Mouse (Mus musculus) forebrain, postnatal 0 days (tissue): ENCODE measurements around the gene Fam20c. TPM values are rescaled to one million over a fixed set of nuclear protein-coding genes. Genes with fewer than 3 reads are reported as not detected.

Experiments used
- ATAC-seq: fragments of 200-750 bp; cut with Nextera tagmentation; 2 replicates; pipeline ENCODE4 v1.8.0; 2017; ENCODE audit warnings: mild to moderate bottlenecking, moderate library complexity
- DNase-seq: peaks from one replicate; pipeline ENCODE4 v3.0.0-alpha.2; 2015
- H3K27ac ChIP-seq: fragments of 300-500 bp; sonication (generic); 2 replicates; pipeline ENCODE4 v1.5.1; 2014; ENCODE audit warnings: low read depth, mild to moderate bottlenecking, antibody characterized with exemption, low read length, moderate library complexity, mixed read lengths
- H3K27me3 ChIP-seq: fragments of 300-500 bp; sonication (generic); 2 replicates; pipeline ENCODE4 v1.6.1; 2014; ENCODE audit warnings: mild to moderate bottlenecking, low read length, mixed read lengths; ENCODE audit not compliant: insufficient read depth
- H3K36me3 ChIP-seq: fragments of 300-500 bp; sonication (generic); 2 replicates; pipeline ENCODE4 v1.6.1; 2014; ENCODE audit warnings: mild to moderate bottlenecking, moderate library complexity; ENCODE audit not compliant: insufficient read depth
- H3K4me1 ChIP-seq: fragments of 300-500 bp; sonication (generic); 2 replicates; pipeline ENCODE4 v1.6.1; 2014; ENCODE audit warnings: antibody characterized with exemption; ENCODE audit not compliant: insufficient read depth
- H3K4me2 ChIP-seq: fragments of 300-500 bp; sonication (generic); 2 replicates; pipeline ENCODE4 v1.6.1; 2014; ENCODE audit warnings: low read depth, mild to moderate bottlenecking, moderate library complexity
- H3K4me3 ChIP-seq: fragments of 300-500 bp; sonication (generic); 2 replicates; pipeline ENCODE4 v1.5.1; 2014; ENCODE audit warnings: low read depth, low read length, mixed read lengths
- H3K9ac ChIP-seq: fragments of 300-500 bp; sonication (generic); 2 replicates; pipeline ENCODE4 v1.6.1; 2014; ENCODE audit warnings: mild to moderate bottlenecking
- H3K9me3 ChIP-seq: fragments of 300-500 bp; sonication (generic); 2 replicates; pipeline ENCODE4 v1.6.1; 2016; ENCODE audit warnings: low read length
- CTCF ChIP-seq: sonication (generic); IDR thresholded peaks from 2 replicates; pipeline ENCODE4 v1.5.1; 2016; ENCODE audit warnings: antibody characterized with exemption, control low read depth, low read depth
- WGBS: fragments of 180-500 bp; shearing (Covaris S2); extraction: QIAGEN DNeasy Blood & Tissue Kit; methylation state at CpG from one replicate; pipeline ENCODE4 v1.1.7; 2014; 5-methylcytosine and 5-hydroxymethylcytosine counted together
- polyA plus RNA-seq: library from polyadenylated mRNA; unstranded; fragments of >200 nt; fragmentation: Nextera tagmentation; extraction: Ambion mirVana; gene quantifications from 2 replicates; pipeline ENCODE4 v1.2.1, GENCODE M21; 2015
- total RNA-seq: library from RNA; depleted of rRNA; stranded (reverse); fragments of >200 nt; gene quantifications from 2 replicates; pipeline ENCODE4 v1.2.3, GENCODE M21; 2014

Fam20c gene
- total and polyA plus RNA-seq, 2 experiments from 2014 or later: 50.0 to 81.7 TPM

DNA sequence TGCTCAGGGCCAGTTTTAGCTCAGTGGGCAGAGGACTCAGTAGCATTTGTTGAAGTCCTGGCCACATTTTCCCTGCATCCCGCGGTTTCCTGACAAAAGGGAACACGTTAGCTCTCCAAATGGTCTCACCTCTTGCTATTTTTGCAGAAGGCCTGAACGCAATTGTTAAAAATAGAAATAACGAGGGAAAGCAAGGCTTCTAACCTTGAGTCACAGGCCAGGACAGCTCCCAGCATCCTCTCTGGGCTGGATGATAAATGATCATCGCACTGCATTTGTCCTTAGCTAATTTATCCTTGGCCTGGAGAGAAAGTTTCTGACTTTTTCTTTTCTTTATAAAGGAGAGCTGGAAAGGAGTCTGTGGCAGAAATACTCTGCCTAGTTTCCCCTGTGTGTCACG lies 29.2 kb upstream of the Fam20c start:
- DNase-seq (no peak), ATAC-seq (no peak)
- no peak overlapping the region for H3K4me2 ChIP-seq
- no peaks in the 10 kb centered on the region for H3K4me1 ChIP-seq
- H3K9ac ChIP-seq: no peak overlapping the region
- no peak overlapping the region for H3K27ac ChIP-seq
- no peaks in the 10 kb centered on the region for H3K27me3 ChIP-seq
- no peaks in the 10 kb centered on the region for H3K36me3 ChIP-seq
- no peaks in the 10 kb centered on the region for H3K9me3 ChIP-seq
- 54% methylated on average over 7 of the region's 7 CpGs for WGBS
- no peak overlapping the region for H3K4me3 ChIP-seq
- TF ChIP-seq CTCF: no peak

- no peaks in the 10 kb centered on the region for H3K4me1 ChIP-seq
- H3K27me3 ChIP-seq: no peaks in the 10 kb centered on the region
- H3K27ac ChIP-seq: no peak overlapping the region
- TF ChIP-seq CTCF: no peak
- H3K4me3 ChIP-seq: no peak overlapping the region
- no peak overlapping the region for H3K9ac ChIP-seq
- H3K36me3 ChIP-seq: no peaks in the 10 kb centered on the region
- H3K9me3 ChIP-seq: no peaks in the 10 kb centered on the region
- no peak overlapping the region for H3K4me2 ChIP-seq
- WGBS: 88% methylated on average over 5 of the region's 5 CpGs
- DNase-seq (no peak), ATAC-seq (no peak)
These were observed 23.5 kb upstream of the Fam20c start for GRCm38 (mm10) chr5:138730863-138731262.

DNA sequence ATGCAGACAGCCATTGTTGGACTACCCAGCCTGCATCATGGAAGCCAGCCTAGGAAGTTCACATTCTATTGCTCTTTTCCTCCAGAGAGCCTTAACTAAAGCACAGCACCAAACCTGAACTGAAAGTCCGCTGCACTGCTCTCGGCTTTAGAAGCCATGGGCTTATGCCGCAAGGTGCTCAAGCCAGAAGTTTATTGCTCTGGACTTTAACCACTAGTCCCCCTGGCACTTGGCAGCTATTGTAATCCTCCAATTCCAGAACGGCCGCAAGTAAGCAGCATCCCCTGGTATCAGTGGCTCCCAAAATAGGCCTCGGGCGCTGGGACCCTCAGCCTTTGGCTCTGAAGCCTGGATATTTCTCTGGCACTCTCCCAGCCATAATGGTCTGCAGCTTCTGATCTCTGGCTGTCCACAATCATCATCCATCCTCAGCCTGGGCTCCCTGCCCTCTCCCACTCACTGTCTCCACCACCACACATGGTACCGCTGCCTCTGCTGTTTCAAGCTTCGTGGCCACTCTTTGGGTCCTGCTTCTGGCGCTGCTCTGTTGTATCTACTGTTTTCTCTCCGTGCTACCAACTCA lies 20.9 kb upstream of the Fam20c start:
- no peaks in the 10 kb centered on the region for H3K9me3 ChIP-seq
- no peaks in the 10 kb centered on the region for H3K27me3 ChIP-seq
- H3K9ac ChIP-seq: no peak overlapping the region
- no peak overlapping the region for H3K4me2 ChIP-seq
- DNase-seq (no peak), ATAC-seq (no peak)
- no peak overlapping the region for H3K27ac ChIP-seq
- H3K4me3 ChIP-seq: no peak overlapping the region
- no peak for TF ChIP-seq CTCF
- H3K36me3 ChIP-seq: no peaks in the 10 kb centered on the region
- no peaks in the 10 kb centered on the region for H3K4me1 ChIP-seq
- whole genome bisulfite sequencing: 92% methylated on average over 11 of the region's 11 CpGs

- Histone ChIP-seq H3K36me3 (no peaks in the 10 kb centered on the region), H3K9ac (no peak overlapping the region), H3K4me2 (no peak overlapping the region), H3K4me1 (no peaks in the 10 kb centered on the region), H3K27me3 (no peaks in the 10 kb centered on the region), H3K27ac (no peak overlapping the region), H3K4me3 (no peak overlapping the region), H3K9me3 (no peaks in the 10 kb centered on the region)
- no peak for TF ChIP-seq CTCF
- 89% methylated on average over 18 of the region's 18 CpGs for WGBS
- DNase-seq: no peak
- no peak for ATAC-seq
These were observed 20.3 kb upstream of the Fam20c start for GRCm38 (mm10) chr5:138734018-138734417.

GRCm38 (mm10) chr5:138735201-138735757 lies 19.0 kb upstream of the Fam20c start:
- no peak overlapping the region for H3K4me2 ChIP-seq
- no peak for DNase-seq
- no peak for ATAC-seq
- H3K9me3 ChIP-seq: 0 out of 2 replicates have a peak, but pooled peaks cover 4% of the 10 kb centered on the region
- no peaks in the 10 kb centered on the region for H3K4me1 ChIP-seq
- no peaks in the 10 kb centered on the region for H3K36me3 ChIP-seq
- 79% methylated on average over 8 of the region's 8 CpGs for WGBS
- H3K9ac ChIP-seq: no peak overlapping the region
- TF ChIP-seq CTCF: no peak
- H3K4me3 ChIP-seq: no peak overlapping the region
- H3K27ac ChIP-seq: no peak overlapping the region
- H3K27me3 ChIP-seq: no peaks in the 10 kb centered on the region

- no peak overlapping the region for H3K4me2 ChIP-seq
- TF ChIP-seq CTCF: no peak
- WGBS: 72% methylated on average over 3 of the region's 3 CpGs
These were observed 14.2 kb upstream of the Fam20c start for GRCm38 (mm10) chr5:138740150-138740549.

GRCm38 (mm10) chr5:138741516-138741915 lies 12.8 kb upstream of the Fam20c start:
- H3K27me3 ChIP-seq: no peaks in the 10 kb centered on the region
- TF ChIP-seq CTCF: no peak
- H3K4me3 ChIP-seq: no peak overlapping the region
- 0 out of 2 replicates have a peak, but pooled peaks cover 4% of the 10 kb centered on the region for H3K9me3 ChIP-seq
- no peak for DNase-seq
- H3K4me1 ChIP-seq: no peaks in the 10 kb centered on the region
- H3K27ac ChIP-seq: no peak overlapping the region
- H3K9ac ChIP-seq: no peak overlapping the region
- WGBS: 83% methylated on average over 5 of the region's 5 CpGs
- no peak overlapping the region for H3K4me2 ChIP-seq
- no peak for ATAC-seq
- H3K36me3 ChIP-seq: no peaks in the 10 kb centered on the region

More at GRCm38 (mm10) chr5:138740150-138740549, 14.2 kb upstream of the Fam20c start:
- Histone ChIP-seq H3K27ac (no peak overlapping the region), H3K4me3 (no peak overlapping the region), H3K9ac (no peak overlapping the region), H3K36me3 (no peaks in the 10 kb centered on the region), H3K4me1 (no peaks in the 10 kb centered on the region), H3K9me3 (0 out of 2 replicates have a peak, but pooled peaks cover 4% of the 10 kb centered on the region), H3K27me3 (no peaks in the 10 kb centered on the region)
- ATAC-seq (no peak), DNase-seq (no peak)
